Mouse (Mus musculus) hematopoietic multipotent progenitor cell, adult 10-12 weeks (in vitro differentiated cells): Measurements from ENCODE around the gene Sccpdh. TPM values are rescaled to one million over a fixed set of nuclear protein-coding genes. Genes with fewer than 3 reads are reported as not detected.

Experiments
- polyA plus RNA-seq: library from polyadenylated mRNA; stranded (reverse); fragments of >175 nt; gene quantifications from 2 replicates; pipeline ENCODE4 v1.2.3, GENCODE M21; 2012; ENCODE audit warnings: low replicate concordance

Sccpdh gene
- polyA plus RNA-seq, result 0.96 and 0.99 TPM in 2 replicates

DNA sequence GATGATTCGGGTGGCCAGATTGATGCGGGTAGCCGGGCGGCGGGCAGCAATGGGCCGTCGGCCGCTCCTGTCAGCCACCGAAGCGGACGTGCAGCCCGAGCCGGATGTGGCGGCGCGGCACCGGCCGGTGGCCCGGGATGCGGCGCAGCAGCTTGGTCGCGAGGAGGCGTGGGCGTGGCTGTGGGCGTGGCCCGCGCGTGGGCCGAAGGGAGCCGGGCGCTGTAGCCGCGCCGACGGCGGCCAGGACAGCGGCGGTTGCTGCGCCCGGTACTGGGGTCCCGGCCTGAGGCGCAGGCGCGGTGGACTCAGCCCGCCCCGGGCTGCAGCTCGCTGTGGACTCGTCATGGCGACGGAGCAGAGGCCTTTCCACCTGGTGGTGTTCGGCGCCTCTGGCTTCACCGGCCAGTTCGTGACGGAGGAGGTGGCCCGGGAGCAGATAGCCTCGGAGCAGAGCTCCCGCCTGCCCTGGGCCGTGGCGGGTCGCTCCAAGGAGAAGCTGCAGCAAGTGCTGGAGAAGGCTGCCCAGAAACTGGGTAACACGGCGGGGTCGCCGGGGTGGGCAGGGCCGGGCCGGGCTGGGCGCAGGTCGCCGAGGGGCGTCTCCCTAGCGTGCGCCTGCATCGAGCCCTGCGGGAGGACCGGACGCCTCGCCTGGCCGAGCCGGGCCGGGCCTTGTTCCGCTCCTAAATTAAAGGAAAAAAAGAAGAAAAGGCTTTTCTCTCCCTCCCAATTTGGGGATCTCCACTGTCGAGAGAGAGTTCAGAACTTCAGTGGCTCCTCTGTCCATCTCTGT is at the start of gene Sccpdh:
Gene Sccpdh (plus strand): TSS at position 198 of the 793 bp plus-strand sequence.

Other genes starting within 250 kb of the Sccpdh start
- 2.3 and 2.6 TPM in 2 replicates for gene Smyd3, start 150.2 kb upstream of the Sccpdh start, polyA plus RNA-seq
- 8.2 and 13.3 TPM in 2 replicates for gene Tfb2m, start 121.9 kb upstream of the Sccpdh start, polyA plus RNA-seq
- gene Cnst, start 121.8 kb upstream of the Sccpdh start, polyA plus RNA-seq, result 12.5 and 19.1 TPM in 2 replicates
- not detected in 2 replicates for gene Kif28, start 77.1 kb downstream of the Sccpdh start, polyA plus RNA-seq
- gene Gm10518, start 135.2 kb downstream of the Sccpdh start, polyA plus RNA-seq, result not detected in 2 replicates
- 22.7 and 42.8 TPM in 2 replicates for gene Ahctf1, start 135.5 kb downstream of the Sccpdh start, polyA plus RNA-seq